Mouse (Mus musculus) urinary bladder, postnatal 36 days (tissue): ENCODE measurements at regions not wholly inside any gene's neighbourhood (a gene's known extent, or its start where the extent isn't known, plus 50 kb on each side); places are given as distances from the start of the nearest gene placed in this dataset.

ENCODE experiments used
- DNase-seq, 2 experiments: peaks; one replicate each; pipeline ENCODE4 v3.0.0; 2022; ENCODE audit warnings: low spot score in 2 of 2, mixed read lengths in 1 of 2

- DNase-seq: no peak
Measured at GRCm38 (mm10) chr2:128368534-128369273, 222.3 kb upstream of the Spdye4c start.

- DNase-seq: no peak
Measured at GRCm38 (mm10) chr2:128370821-128371220, 220.2 kb upstream of the Spdye4c start.

DNA sequence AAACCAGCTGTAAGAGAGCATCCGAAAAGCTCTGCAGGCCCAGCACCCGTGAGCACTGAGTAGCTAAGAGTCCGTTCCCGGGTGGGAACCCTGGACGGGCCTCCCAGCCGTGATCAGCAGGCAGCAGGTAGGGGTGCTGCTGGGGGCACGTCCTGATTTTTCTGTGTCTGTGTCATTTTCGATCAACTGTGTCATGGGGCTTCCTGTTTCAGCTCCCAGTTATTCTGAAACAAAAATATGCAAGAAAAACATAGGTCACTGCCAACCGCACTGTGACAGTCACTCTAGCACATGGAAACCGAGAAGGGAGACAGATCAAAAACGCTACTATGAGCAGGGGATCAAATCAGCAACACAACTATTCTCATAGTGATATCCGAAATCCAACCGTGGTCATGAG, 218.8 kb upstream of the Spdye4c start:
- DNase-seq: no peak

- peak in 1 of 2 experiments; percentile 12 for DNase-seq
Measured at GRCm38 (mm10) chr2:128373363-128374252, 217.4 kb upstream of the Spdye4c start.

DNA sequence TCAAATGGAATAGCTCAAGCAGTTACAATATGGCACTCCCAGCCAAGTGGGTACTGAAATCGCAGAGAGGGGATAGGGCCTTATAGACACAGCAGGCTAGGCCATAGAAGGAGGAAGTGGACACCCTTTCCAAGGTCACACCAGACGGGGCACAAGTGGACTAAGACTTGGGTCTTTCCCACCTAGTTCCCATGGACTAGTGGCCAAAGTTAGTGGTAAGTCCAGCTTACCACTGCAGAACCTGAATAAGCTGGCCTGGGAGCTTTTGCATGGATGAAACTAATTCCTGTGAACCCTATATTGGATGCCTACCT, 216.8 kb upstream of the Spdye4c start:
- no peak for DNase-seq

- no peak for DNase-seq
Measured at GRCm38 (mm10) chr2:128374926-128375325, 216.1 kb upstream of the Spdye4c start.

GRCm38 (mm10) chr2:128375827-128376226, 215.2 kb upstream of the Spdye4c start:
- no peak for DNase-seq

DNA sequence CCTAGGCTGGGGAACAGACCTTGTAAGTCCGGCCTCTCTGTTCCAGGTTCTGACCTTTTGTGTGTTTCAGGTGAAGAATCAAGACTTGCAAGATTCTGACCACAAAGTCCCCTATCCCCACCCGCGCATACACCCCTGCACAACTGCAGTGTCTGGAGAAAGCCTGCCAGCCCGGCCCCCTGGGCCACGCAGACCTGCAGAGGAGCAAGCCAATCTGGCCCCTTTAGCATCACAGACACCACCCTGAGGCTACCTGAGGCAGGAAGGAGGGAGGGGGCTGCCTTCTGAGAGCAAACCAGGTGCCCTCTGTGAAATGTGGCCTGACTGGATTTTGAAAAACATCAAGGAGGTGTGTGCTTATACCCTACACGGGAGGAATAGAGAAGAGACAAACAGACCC, 213.8 kb upstream of the Spdye4c start:
- DNase-seq: no peak

- DNase-seq: no peak
Measured at GRCm38 (mm10) chr2:128377680-128378079, 213.3 kb upstream of the Spdye4c start.

- DNase-seq: no peak
Measured at GRCm38 (mm10) chr2:128378456-128378855, 212.6 kb upstream of the Spdye4c start.

DNA sequence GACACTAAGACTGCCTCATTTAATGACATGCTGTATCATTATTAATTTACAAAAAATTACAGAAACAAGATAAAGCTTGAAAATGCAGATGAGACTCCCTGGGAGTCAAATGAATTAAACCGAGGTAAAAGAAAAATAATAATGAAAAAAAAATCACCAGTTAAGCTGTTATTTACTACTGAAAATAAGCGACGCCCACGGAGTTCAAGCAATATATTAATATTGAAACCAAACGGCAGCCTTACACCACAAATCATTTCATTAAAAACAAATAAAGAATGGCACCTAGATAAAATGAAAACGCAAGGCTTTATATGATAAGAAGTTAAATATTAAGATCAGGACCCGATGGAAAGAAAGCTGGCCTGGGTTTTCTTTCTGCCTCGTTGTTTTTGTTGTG, 211.9 kb upstream of the Spdye4c start:
- no peak for DNase-seq

DNA sequence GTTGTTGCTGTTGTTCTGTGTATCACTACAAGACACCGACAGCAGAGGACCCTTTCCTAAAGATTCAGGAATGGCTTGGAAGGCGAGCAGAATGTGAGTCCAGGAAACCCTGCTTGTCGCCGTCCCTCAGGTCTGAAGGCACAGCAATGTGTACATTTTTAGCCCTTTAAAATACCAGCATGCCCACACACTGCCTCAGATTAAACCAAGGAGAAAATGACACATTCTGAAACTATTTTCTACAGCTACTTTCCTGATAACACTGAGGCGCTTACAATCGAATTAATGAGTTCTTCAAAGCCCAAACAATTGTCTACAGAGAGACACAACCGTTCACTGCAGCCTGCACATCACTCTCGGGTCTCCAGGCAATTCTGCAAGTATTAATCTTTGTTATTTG, 211.5 kb upstream of the Spdye4c start:
- DNase-seq: no peak

DNA sequence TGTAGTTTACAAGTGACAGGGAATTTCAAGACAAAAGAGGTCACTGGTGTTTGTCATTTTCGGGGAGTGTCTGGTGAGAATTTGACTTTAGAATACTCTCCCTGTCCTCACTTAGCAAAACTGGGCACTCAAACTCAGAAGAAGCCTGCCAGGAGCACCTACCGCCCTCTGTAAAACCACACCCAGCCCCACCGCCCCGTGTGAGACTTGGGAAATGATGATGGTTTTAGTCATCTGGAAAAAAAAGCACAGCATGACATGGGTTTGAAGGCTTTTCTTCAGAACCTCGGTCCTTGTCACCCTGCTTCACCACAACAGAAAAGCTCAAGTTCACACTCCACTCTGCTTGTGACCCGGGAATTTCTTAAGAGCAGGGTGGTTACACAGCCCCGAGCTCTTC, 210.4 kb upstream of the Spdye4c start:
- no peak for DNase-seq

- DNase-seq: no peak
Measured at GRCm38 (mm10) chr2:128381684-128382205, 209.3 kb upstream of the Spdye4c start.

DNA sequence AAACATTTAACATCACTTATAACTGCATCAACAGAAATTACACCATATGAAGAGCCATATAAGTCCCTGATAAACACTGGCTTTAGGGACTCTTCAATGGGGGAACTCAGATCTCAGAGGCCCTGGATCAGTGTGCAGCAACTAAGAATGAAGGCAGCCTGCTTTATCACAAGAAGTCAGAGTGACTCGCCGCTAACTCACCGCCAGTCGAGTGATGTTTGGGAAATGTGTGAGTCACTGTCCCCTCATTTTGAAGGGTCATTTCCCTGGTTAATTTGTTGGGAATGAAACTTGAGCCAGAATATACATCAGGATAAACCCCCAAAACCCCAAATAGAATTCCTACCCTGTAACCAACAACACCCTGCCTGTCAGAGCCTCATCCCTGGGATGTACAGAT, 208.5 kb upstream of the Spdye4c start:
- no peak for DNase-seq

GRCm38 (mm10) chr2:128384612-128385011, 206.4 kb upstream of the Spdye4c start:
- DNase-seq: no peak

GRCm38 (mm10) chr2:128386846-128387621, 204.0 kb upstream of the Spdye4c start:
- no peak for DNase-seq

DNA sequence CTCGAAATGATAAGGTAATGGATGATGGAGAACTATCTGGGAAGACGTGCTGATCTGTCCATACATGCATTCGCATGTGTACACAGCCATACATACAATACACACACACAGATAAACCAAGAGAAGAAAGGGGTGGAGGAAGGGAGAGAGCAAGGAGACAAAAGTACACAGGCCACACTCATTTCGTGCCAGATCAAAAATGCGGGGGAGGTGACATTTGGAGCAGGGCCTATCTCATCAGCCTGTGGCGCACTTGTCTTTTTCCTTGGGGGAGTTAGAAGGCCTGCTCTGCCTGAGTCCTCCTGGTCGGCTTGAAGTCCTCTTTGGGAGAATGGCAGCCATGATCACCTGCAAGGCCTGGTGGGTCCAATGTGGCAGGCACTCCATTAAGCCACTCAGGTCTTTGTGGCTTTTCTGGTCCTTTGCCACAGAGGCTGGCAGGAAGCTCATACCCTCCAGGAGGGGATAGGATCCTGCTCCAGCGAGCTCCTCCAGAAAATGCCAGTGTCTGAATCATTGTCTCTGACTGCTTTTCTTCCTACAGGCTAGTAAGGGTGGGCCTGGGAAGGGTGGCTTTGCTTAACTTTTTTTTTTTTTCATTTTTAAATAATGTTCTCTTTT, 203.0 kb upstream of the Spdye4c start:
- DNase-seq: no peak

- no peak for DNase-seq
Measured at GRCm38 (mm10) chr2:128388883-128389470, 202.0 kb upstream of the Spdye4c start.

GRCm38 (mm10) chr2:128392344-128392743, 198.7 kb upstream of the Spdye4c start:
- no peak for DNase-seq

GRCm38 (mm10) chr2:128393401-128393800, 197.6 kb upstream of the Spdye4c start:
- DNase-seq: no peak
